Mouse (Mus musculus): ENCODE data around the gene Plekhh1.

DNA sequence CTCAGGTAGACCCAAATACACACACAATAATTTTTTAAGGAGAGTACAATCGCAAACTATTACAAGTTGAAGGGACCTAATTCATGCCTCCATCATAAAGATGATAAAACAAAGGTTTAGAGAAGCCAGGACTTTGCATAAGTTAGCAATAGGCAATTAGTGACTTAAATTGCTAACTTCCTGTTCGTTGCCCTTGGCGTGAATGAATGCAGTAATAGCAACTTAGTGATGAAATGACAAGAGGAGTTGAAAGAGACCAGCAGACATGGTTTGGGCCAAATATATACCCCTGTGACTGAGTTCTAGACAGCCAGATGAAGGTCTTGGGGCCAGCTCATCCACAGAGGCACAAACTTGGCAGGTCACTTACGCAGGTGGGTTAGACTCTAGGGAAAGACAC, 32.7 kb upstream of the Plekhh1 start:
- no peak for TF ChIP-seq POLR2A (IDR thresholded peaks at IDR 0.05; ENCODE audit: borderline replicate concordance, control insufficient read depth, low read depth, low read length)
- TF ChIP-seq CTCF (IDR thresholded peaks at IDR 0.05; ENCODE audit: control insufficient read depth, insufficient read depth, low read length): no peak
